Mouse (Mus musculus): ENCODE data around the gene Gm4969.

DNA sequence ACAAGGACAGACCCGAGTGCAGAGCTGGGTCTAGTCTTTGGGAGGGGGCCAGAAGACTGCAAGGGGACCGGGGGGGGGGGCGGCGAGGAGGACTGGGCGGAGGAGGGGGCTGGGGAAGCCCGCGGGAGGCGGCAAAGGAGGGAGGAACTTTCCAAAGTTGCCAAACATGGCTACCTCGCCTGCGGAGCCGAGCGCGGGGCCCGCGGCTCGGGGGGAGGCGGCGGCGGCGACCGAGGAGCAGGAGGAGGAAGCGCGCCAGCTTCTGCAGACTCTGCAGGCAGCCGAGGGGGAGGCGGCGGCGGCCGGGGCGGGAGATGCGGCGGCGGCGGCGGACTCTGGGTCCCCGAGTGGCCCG is 23.7 kb downstream of the Gm4969 start, which contains the start of gene Six5:
- TF ChIP-seq FLI1 (IDR thresholded peaks at IDR 0.05; ENCODE audit: low read length), result no peak
- no peak for TF ChIP-seq GATA1 (IDR thresholded peaks at IDR 0.05; ENCODE audit: borderline replicate concordance, low read length)

All from megakaryocyte, embryonic 14.5 days (primary cell).